Mouse (Mus musculus): Measurements from ENCODE around the gene Syde1. TPM values are rescaled to one million over a fixed set of nuclear protein-coding genes. Genes with fewer than 3 reads are reported as not detected.
A peak's percentile ranks its signal among the peaks of the same experiment; 100 is the strongest.

Gene Syde1
- polyA plus RNA-seq, 1 experiment from 2014 or later: 3.4 TPM

GRCm38 (mm10) chr10:78583939-78584338, 7.8 kb downstream of the Syde1 start:
- Histone ChIP-seq H3K9me3 (ENCODE audit: control insufficient read depth, low read length) (no peaks in the 10 kb centered on the region), H3K4me3 (ENCODE audit: low read length) (no peak overlapping the region), H3K27ac (ENCODE audit: low read depth, low read length) (no peak overlapping the region), H3K4me2 (ENCODE audit: low read length) (no peak overlapping the region), H3K27me3 (replicated peaks; ENCODE audit: control insufficient read depth, insufficient read depth, low read length) (no peaks in the 10 kb centered on the region), H3K9ac (ENCODE audit: low read depth, low read length) (no peak overlapping the region), H3K4me1 (ENCODE audit: control insufficient read depth, insufficient read depth, low read depth, low read length) (no peaks in the 10 kb centered on the region), H3K36me3 (ENCODE audit: control insufficient read depth, insufficient read depth, low read length) (peaks cover 40% of the 10 kb centered on the region)
- WGBS: 90% methylated on average over 3 of the region's 3 CpGs
- no peak for ATAC-seq

GRCm38 (mm10) chr10:78583347-78583746, 8.4 kb downstream of the Syde1 start:
- 76% methylated on average over 9 of the region's 9 CpGs for WGBS
- no peak overlapping the region for H3K27ac ChIP-seq (ENCODE audit: low read depth, low read length)
- H3K4me3 ChIP-seq (ENCODE audit: low read length): no peak overlapping the region
- H3K9ac ChIP-seq (ENCODE audit: low read depth, low read length): no peak overlapping the region
- no peak for ATAC-seq
- no peaks in the 10 kb centered on the region for H3K9me3 ChIP-seq (ENCODE audit: control insufficient read depth, low read length)
- no peaks in the 10 kb centered on the region for H3K4me1 ChIP-seq (ENCODE audit: control insufficient read depth, insufficient read depth, low read depth, low read length)
- no peak overlapping the region for H3K4me2 ChIP-seq (ENCODE audit: low read length)
- H3K27me3 ChIP-seq (replicated peaks; ENCODE audit: control insufficient read depth, insufficient read depth, low read length): no peaks in the 10 kb centered on the region
- peaks cover 43% of the 10 kb centered on the region for H3K36me3 ChIP-seq (ENCODE audit: control insufficient read depth, insufficient read depth, low read length)

GRCm38 (mm10) chr10:78581121-78581520, 10.6 kb downstream of the Syde1 start:
- H3K9me3 ChIP-seq (ENCODE audit: control insufficient read depth, low read length): no peaks in the 10 kb centered on the region
- H3K36me3 ChIP-seq (ENCODE audit: control insufficient read depth, insufficient read depth, low read length): peaks cover 41% of the 10 kb centered on the region
- no peaks in the 10 kb centered on the region for H3K4me1 ChIP-seq (ENCODE audit: control insufficient read depth, insufficient read depth, low read depth, low read length)
- no peak overlapping the region for H3K4me3 ChIP-seq (ENCODE audit: low read length)
- ATAC-seq: no peak
- no peak overlapping the region for H3K4me2 ChIP-seq (ENCODE audit: low read length)
- H3K27ac ChIP-seq (ENCODE audit: low read depth, low read length): no peak overlapping the region
- no peak overlapping the region for H3K9ac ChIP-seq (ENCODE audit: low read depth, low read length)
- no peaks in the 10 kb centered on the region for H3K27me3 ChIP-seq (replicated peaks; ENCODE audit: control insufficient read depth, insufficient read depth, low read length)
- WGBS: 92% methylated on average over 7 of the region's 7 CpGs

GRCm38 (mm10) chr10:78578204-78578603, 13.6 kb downstream of the Syde1 start:
- H3K9ac ChIP-seq (ENCODE audit: low read depth, low read length): no peak overlapping the region
- no peak overlapping the region for H3K4me2 ChIP-seq (ENCODE audit: low read length)
- H3K27ac ChIP-seq (ENCODE audit: low read depth, low read length): no peak overlapping the region
- 73% methylated on average over 3 of the region's 3 CpGs for WGBS
- H3K4me3 ChIP-seq (ENCODE audit: low read length): no peak overlapping the region
- no peaks in the 10 kb centered on the region for H3K27me3 ChIP-seq (replicated peaks; ENCODE audit: control insufficient read depth, insufficient read depth, low read length)
- H3K9me3 ChIP-seq (ENCODE audit: control insufficient read depth, low read length): no peaks in the 10 kb centered on the region
- H3K36me3 ChIP-seq (ENCODE audit: control insufficient read depth, insufficient read depth, low read length): peaks cover 27% of the 10 kb centered on the region
- H3K4me1 ChIP-seq (ENCODE audit: control insufficient read depth, insufficient read depth, low read depth, low read length): peaks cover 10% of the 10 kb centered on the region
- no peak for ATAC-seq

GRCm38 (mm10) chr10:78576435-78577184, 15.2 kb downstream of the Syde1 start:
- Histone ChIP-seq H3K27ac (ENCODE audit: low read depth, low read length) (no peak overlapping the region), H3K27me3 (replicated peaks; ENCODE audit: control insufficient read depth, insufficient read depth, low read length) (no peaks in the 10 kb centered on the region), H3K9me3 (ENCODE audit: control insufficient read depth, low read length) (no peaks in the 10 kb centered on the region), H3K9ac (ENCODE audit: low read depth, low read length) (no peak overlapping the region), H3K36me3 (ENCODE audit: control insufficient read depth, insufficient read depth, low read length) (peaks cover 24% of the 10 kb centered on the region), H3K4me2 (ENCODE audit: low read length) (no peak overlapping the region), H3K4me1 (ENCODE audit: control insufficient read depth, insufficient read depth, low read depth, low read length) (peaks cover 10% of the 10 kb centered on the region), H3K4me3 (ENCODE audit: low read length) (no peak overlapping the region)
- no peak for ATAC-seq
- 93% methylated on average over 16 of the region's 16 CpGs for WGBS

GRCm38 (mm10) chr10:78575690-78576089, 16.1 kb downstream of the Syde1 start:
- no peak overlapping the region for H3K9ac ChIP-seq (ENCODE audit: low read depth, low read length)
- 47% methylated on average over 2 of the region's 2 CpGs for WGBS
- peak overlapping the region; percentile 89; the same call in 1 of the 2 replicates for H3K27ac ChIP-seq (ENCODE audit: low read depth, low read length)

GRCm38 (mm10) chr10:78575105-78575632, 16.6 kb downstream of the Syde1 start:
- Histone ChIP-seq H3K4me2 (ENCODE audit: low read length) (peak overlapping the region; percentile 88), H3K4me3 (ENCODE audit: low read length) (peak overlapping the region; percentile 71), H3K36me3 (ENCODE audit: control insufficient read depth, insufficient read depth, low read length) (peaks cover 14% of the 10 kb centered on the region), H3K27ac (ENCODE audit: low read depth, low read length) (peak overlapping the region; percentile 89), H3K27me3 (replicated peaks; ENCODE audit: control insufficient read depth, insufficient read depth, low read length) (no peaks in the 10 kb centered on the region), H3K9ac (ENCODE audit: low read depth, low read length) (peak overlapping the region; percentile 75), H3K9me3 (ENCODE audit: control insufficient read depth, low read length) (no peaks in the 10 kb centered on the region), H3K4me1 (ENCODE audit: control insufficient read depth, insufficient read depth, low read depth, low read length) (peaks cover 10% of the 10 kb centered on the region)
- WGBS: 14% methylated on average over 13 of the region's 13 CpGs
- peak; percentile 48 for ATAC-seq

More at GRCm38 (mm10) chr10:78575690-78576089, 16.1 kb downstream of the Syde1 start:
- no peaks in the 10 kb centered on the region for H3K27me3 ChIP-seq (replicated peaks; ENCODE audit: control insufficient read depth, insufficient read depth, low read length)
- H3K4me3 ChIP-seq (ENCODE audit: low read length): no peak overlapping the region; the same call in 1 of the 2 replicates
- peak; percentile 12; the same call in 1 of the 2 replicates for ATAC-seq
- peaks cover 18% of the 10 kb centered on the region for H3K36me3 ChIP-seq (ENCODE audit: control insufficient read depth, insufficient read depth, low read length)
- peaks cover 10% of the 10 kb centered on the region for H3K4me1 ChIP-seq (ENCODE audit: control insufficient read depth, insufficient read depth, low read depth, low read length)
- peak overlapping the region; percentile 88 for H3K4me2 ChIP-seq (ENCODE audit: low read length)
- H3K9me3 ChIP-seq (ENCODE audit: control insufficient read depth, low read length): no peaks in the 10 kb centered on the region

GRCm38 (mm10) chr10:78574250-78575104, 17.3 kb downstream of the Syde1 start, which contains the start of gene Ilvbl:
Ilvbl (plus strand) TSS chr10:78574346.
- Histone ChIP-seq H3K9ac (ENCODE audit: low read depth, low read length) (peak within 1 kb of the TSS; percentile 75), H3K27ac (ENCODE audit: low read depth, low read length) (peak within 1 kb of the TSS; percentile 89), H3K4me2 (ENCODE audit: low read length) (peak within 1 kb of the TSS; percentile 88), H3K27me3 (replicated peaks; ENCODE audit: control insufficient read depth, insufficient read depth, low read length) (no peaks in the 10 kb centered on the region), H3K4me1 (ENCODE audit: control insufficient read depth, insufficient read depth, low read depth, low read length) (peaks cover 10% of the 10 kb centered on the region), H3K4me3 (ENCODE audit: low read length) (peak within 1 kb of the TSS; percentile 71), H3K36me3 (ENCODE audit: control insufficient read depth, insufficient read depth, low read length) (peaks cover 9% of the 10 kb centered on the region), H3K9me3 (ENCODE audit: control insufficient read depth, low read length) (no peaks in the 10 kb centered on the region)
- under 1% methylated on average over 50 of the region's 51 CpGs for WGBS
- ATAC-seq: peak; percentile 93

GRCm38 (mm10) chr10:78573226-78573625, 18.5 kb downstream of the Syde1 start:
- ATAC-seq: no peak
- WGBS: 74% methylated on average over 3 of the region's 3 CpGs
- Histone ChIP-seq H3K9ac (ENCODE audit: low read depth, low read length) (no peak overlapping the region), H3K9me3 (ENCODE audit: control insufficient read depth, low read length) (no peaks in the 10 kb centered on the region), H3K36me3 (ENCODE audit: control insufficient read depth, insufficient read depth, low read length) (no peaks in the 10 kb centered on the region), H3K4me3 (ENCODE audit: low read length) (no peak overlapping the region), H3K4me1 (ENCODE audit: control insufficient read depth, insufficient read depth, low read depth, low read length) (peaks cover 10% of the 10 kb centered on the region), H3K27ac (ENCODE audit: low read depth, low read length) (no peak overlapping the region; the same call in 1 of the 2 replicates), H3K4me2 (ENCODE audit: low read length) (no peak overlapping the region; the same call in 1 of the 2 replicates), H3K27me3 (replicated peaks; ENCODE audit: control insufficient read depth, insufficient read depth, low read length) (no peaks in the 10 kb centered on the region)

All from hindbrain, embryonic 16.5 days (tissue).